Mouse (Mus musculus): ENCODE measurements around the gene Ralgps1.

- TF ChIP-seq GATA1 (IDR thresholded peaks at IDR 0.05; ENCODE audit: borderline replicate concordance, low read length) (no peak), FLI1 (IDR thresholded peaks at IDR 0.05; ENCODE audit: low read length) (no peak)
Observed at GRCm38 (mm10) chr2:33302405-33302804, 68.9 kb downstream of the Ralgps1 start.
